Mouse (Mus musculus) midbrain, embryonic 13.5 days (tissue): ENCODE data around the gene Otp. TPM values are rescaled to one million over a fixed set of nuclear protein-coding genes. Genes with fewer than 3 reads are reported as not detected.

Source experiments
- ATAC-seq: fragments of 200-750 bp; cut with Nextera tagmentation; 2 replicates; pipeline ENCODE4 v1.8.0; 2017; ENCODE audit warnings: mild to moderate bottlenecking, moderate TSS enrichment, moderate library complexity
- H3K27ac ChIP-seq: fragments of 300-500 bp; sonication (generic); 2 replicates; pipeline ENCODE4 v1.5.1; 2015; ENCODE audit warnings: inconsistent platforms, mild to moderate bottlenecking, moderate library complexity
- H3K27me3 ChIP-seq: fragments of 300-500 bp; sonication (generic); 2 replicates; pipeline ENCODE4 v1.6.1; 2015; ENCODE audit warnings: mild to moderate bottlenecking, inconsistent platforms
- H3K36me3 ChIP-seq: fragments of 300-500 bp; sonication (generic); 2 replicates; pipeline ENCODE4 v1.6.1; 2015; ENCODE audit warnings: mild to moderate bottlenecking, inconsistent platforms
- H3K4me1 ChIP-seq: fragments of 300-500 bp; sonication (generic); replicated peaks from 2 replicates; pipeline ENCODE4 v1.6.1; 2015; ENCODE audit warnings: inconsistent platforms
- H3K4me2 ChIP-seq: fragments of 300-500 bp; sonication (generic); replicated peaks from 2 replicates; pipeline ENCODE4 v1.6.1; 2015; ENCODE audit warnings: moderate library complexity, mild to moderate bottlenecking, inconsistent platforms
- H3K4me3 ChIP-seq: fragments of 300-500 bp; sonication (generic); replicated peaks from 2 replicates; pipeline ENCODE4 v1.5.1; 2015; ENCODE audit warnings: mild to moderate bottlenecking, inconsistent platforms
- H3K9ac ChIP-seq: fragments of 300-500 bp; sonication (generic); replicated peaks from 2 replicates; pipeline ENCODE4 v1.6.1; 2015; ENCODE audit warnings: mild to moderate bottlenecking, inconsistent platforms
- H3K9me3 ChIP-seq: fragments of 300-500 bp; sonication (generic); 2 replicates; pipeline ENCODE4 v1.6.1; 2016; ENCODE audit warnings: mild to moderate bottlenecking, inconsistent platforms
- WGBS: fragments of 180-500 bp; shearing (Covaris S2); methylation state at CpG from one replicate; pipeline ENCODE4 v1.1.7; 2015; 5-methylcytosine and 5-hydroxymethylcytosine counted together
- polyA plus RNA-seq: library from polyadenylated mRNA; unstranded; fragments of >200 nt; fragmentation: Nextera tagmentation; extraction: Ambion mirVana; gene quantifications from 2 replicates; pipeline ENCODE4 v1.2.1, GENCODE M21; 2015

Gene Otp
- polyA plus RNA-seq, 1 experiment from 2014 or later, result 5.4 TPM

DNA sequence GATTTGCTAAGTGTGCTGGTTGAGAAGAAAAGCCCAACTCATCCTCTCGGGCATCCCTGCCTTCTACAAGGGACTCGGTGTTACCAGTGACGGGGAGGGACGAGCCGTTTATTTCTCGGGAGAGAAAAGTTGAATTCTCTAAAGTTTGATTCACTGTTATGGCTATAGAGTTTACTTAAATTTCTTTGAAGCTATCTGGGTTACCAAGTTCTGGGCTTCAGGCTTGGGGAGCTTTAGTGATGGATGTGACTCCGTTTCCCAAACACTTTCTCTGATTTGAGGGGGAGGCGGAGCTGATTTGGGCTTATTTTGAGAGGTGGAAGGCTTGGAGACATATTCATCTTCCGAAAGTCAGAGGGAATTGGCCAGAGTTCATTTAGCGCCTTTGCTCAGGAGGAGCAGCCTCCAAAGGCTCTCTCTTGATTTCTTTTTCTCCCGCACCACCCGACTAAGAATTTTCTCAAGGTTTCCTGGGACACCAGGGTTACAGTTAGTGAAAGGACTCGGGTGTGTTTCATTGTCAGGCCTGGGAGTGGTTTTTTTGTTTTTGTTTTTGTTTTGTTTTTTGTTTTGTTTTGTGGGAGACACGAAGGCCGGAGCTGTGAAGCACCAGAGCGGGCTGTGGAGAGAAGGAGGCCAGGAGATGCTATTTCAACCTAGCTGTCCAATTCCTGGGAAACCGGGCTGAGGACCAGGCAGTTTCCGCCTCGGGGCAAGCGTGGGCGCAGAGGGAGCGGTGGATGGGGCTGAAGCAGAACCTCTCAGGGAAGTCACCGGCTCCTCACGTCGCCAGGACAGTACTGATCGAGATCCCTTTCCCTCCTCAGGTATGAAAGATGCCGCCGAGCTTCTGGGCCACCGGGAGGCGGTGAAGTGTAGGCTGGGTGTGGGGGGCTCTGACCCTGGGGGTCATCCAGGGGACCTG lies 1.1 kb downstream of the Otp start:
- peak overlapping the region; percentile 23 for H3K4me3 ChIP-seq
- H3K4me1 ChIP-seq, result peaks cover 6% of the 10 kb centered on the region; the same call in 1 of the 2 replicates
- H3K36me3 ChIP-seq, result no peaks in the 10 kb centered on the region
- WGBS, result 1% methylated on average over 30 of the region's 30 CpGs
- H3K27ac ChIP-seq, result peak overlapping the region; percentile 39; the same call in 1 of the 2 replicates
- peaks cover 82% of the 10 kb centered on the region for H3K27me3 ChIP-seq
- 0 out of 2 replicates have a peak, but pooled peaks have one; percentile 28 for ATAC-seq
- H3K9me3 ChIP-seq, result no peaks in the 10 kb centered on the region
- H3K4me2 ChIP-seq, result no peak overlapping the region
- H3K9ac ChIP-seq, result no peak overlapping the region; the same call in 1 of the 2 replicates

DNA sequence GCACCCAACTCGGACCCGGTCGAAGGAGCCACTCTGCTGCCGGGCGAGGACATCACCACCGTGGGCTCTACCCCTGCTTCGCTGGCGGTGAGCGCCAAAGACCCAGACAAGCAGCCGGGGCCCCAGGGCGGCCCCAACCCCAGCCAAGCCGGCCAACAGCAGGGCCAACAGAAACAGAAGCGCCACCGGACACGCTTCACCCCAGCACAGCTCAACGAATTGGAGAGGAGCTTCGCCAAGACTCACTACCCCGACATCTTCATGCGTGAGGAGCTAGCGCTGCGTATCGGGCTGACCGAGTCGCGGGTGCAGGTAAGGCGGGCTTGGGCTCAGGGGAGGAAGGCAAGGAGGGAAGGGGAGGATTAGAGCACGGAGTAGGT lies 1.8 kb downstream of the Otp start:
- Histone ChIP-seq H3K4me1 (peaks cover 6% of the 10 kb centered on the region; the same call in 1 of the 2 replicates), H3K36me3 (no peaks in the 10 kb centered on the region), H3K4me3 (peak overlapping the region; percentile 23), H3K27ac (peak overlapping the region; percentile 39; the same call in 1 of the 2 replicates), H3K27me3 (peaks cover 82% of the 10 kb centered on the region), H3K9me3 (no peaks in the 10 kb centered on the region), H3K9ac (no peak overlapping the region), H3K4me2 (no peak overlapping the region)
- WGBS, result under 1% methylated on average over 27 of the region's 27 CpGs
- peak; percentile 40; the same call in 1 of the 2 replicates for ATAC-seq

DNA sequence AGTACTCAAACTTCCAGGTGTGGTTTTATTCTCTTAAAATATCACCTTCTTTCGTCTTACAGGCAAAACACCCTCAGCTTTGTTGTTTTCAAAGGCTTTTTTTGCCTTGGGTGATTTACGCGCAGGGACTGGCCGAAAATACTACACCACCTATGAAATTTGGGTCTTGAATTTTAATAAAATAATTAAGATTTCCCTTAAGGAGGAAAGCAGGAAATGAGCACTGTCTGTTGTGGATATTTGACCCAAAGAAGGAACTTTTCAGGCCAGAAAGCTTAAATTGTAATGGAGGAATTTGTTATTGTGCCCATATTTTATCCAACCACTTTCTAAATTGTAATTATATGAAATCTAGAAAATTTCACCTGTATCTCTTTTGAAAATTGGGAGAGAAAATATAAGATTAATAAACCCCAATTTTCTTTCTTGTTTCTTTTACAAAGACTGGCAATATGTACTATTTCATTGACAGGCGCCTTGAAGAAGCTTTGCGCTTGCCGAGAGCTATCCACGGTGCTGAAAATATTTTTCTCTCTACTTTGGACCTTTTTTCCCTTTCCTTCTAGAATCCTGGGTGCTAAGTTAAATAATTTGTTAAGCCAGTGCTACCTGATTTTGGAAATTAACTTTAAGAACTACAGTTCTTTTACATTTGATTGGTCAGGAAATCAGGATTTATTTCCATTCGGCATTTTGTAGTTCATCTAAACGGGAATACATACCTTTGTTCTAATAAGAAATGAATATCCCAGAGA lies 2.8 kb downstream of the Otp start:
- no peak overlapping the region for H3K4me2 ChIP-seq
- H3K36me3 ChIP-seq, result no peaks in the 10 kb centered on the region
- peaks cover 82% of the 10 kb centered on the region for H3K27me3 ChIP-seq
- H3K9ac ChIP-seq, result no peak overlapping the region
- no peak for ATAC-seq
- H3K4me3 ChIP-seq, result no peak overlapping the region; the same call in 1 of the 2 replicates
- 10% methylated on average over 10 of the region's 10 CpGs for WGBS
- peaks cover 13% of the 10 kb centered on the region for H3K4me1 ChIP-seq
- no peak overlapping the region for H3K27ac ChIP-seq
- no peaks in the 10 kb centered on the region for H3K9me3 ChIP-seq

DNA sequence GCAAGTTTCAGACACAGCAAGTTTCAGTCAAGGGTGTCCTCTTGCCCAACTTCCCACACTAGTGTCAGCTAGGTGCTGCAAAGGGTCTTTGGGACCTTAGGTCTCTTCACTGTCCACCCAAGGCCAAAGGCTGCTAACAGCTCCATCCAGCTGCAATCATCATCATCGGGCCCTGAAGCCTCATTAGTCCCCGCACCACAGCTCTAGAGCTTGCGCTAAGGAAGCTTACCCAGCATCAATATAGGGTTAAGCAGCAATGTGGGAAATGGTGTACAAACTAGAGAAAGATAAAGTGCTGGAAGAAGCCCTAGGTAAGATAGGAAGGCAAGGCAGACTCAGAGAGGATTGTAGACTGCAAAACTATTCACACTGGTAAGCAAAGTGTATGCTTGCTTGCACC lies 5.8 kb downstream of the Otp start:
- 1% methylated on average over 3 of the region's 3 CpGs for WGBS
- Histone ChIP-seq H3K9ac (no peak overlapping the region), H3K9me3 (no peaks in the 10 kb centered on the region), H3K27me3 (peaks cover 87% of the 10 kb centered on the region), H3K4me1 (peaks cover 22% of the 10 kb centered on the region), H3K4me2 (no peak overlapping the region), H3K36me3 (no peaks in the 10 kb centered on the region), H3K4me3 (peak overlapping the region; percentile 3; the same call in 1 of the 2 replicates), H3K27ac (no peak overlapping the region)
- no peak for ATAC-seq

DNA sequence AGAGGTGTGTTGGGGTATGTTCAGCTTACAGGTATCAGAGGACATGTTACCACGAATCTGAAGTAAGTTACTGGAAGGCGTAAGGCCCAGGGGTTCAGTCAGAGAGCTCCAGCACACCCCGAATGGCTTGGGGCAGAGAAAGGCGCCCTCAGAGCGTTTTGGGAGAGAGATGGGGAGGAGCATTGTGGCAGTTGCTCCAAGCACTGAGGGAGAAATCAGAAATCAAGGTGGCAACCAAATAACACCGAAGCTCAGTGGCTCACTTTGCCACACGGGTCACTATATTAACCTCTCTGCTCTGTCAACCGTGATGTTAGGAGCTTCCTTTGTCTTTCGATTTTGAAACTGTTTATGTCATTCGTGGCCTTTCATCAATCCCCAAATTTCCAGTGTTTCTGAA lies 6.8 kb downstream of the Otp start:
- Histone ChIP-seq H3K9me3 (no peaks in the 10 kb centered on the region), H3K4me2 (peak overlapping the region; percentile 64; the same call in 1 of the 2 replicates), H3K4me1 (peaks cover 22% of the 10 kb centered on the region), H3K4me3 (peak overlapping the region; percentile 39; the same call in 1 of the 2 replicates), H3K36me3 (no peaks in the 10 kb centered on the region), H3K9ac (no peak overlapping the region), H3K27ac (no peak overlapping the region), H3K27me3 (peaks cover 87% of the 10 kb centered on the region)
- 2% methylated on average over 10 of the region's 10 CpGs for WGBS
- ATAC-seq, result no peak

DNA sequence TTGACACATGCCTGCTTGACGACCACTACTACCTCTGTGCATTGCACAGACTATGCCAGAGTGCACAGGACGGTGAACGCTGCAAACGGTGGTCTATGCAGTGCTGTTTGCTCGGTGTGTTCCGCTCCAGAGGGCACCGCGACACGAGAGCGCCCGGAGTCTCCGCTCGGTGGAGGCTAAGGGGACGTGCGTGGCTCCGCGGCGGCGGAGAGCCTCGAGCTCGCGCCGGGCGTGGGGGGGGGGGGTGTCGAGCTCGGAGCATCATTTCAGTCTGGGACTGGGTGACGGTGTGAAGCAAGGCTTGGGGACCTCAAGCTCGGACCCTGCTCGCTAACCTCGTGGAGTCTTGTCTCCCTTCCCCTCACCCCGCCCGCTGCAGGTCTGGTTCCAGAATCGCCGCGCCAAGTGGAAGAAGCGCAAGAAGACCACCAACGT lies 7.3 kb downstream of the Otp start:
- Histone ChIP-seq H3K9me3 (no peaks in the 10 kb centered on the region), H3K36me3 (no peaks in the 10 kb centered on the region), H3K27ac (0 out of 2 replicates have a peak overlapping the region, but pooled peaks have one; percentile 26), H3K9ac (peak overlapping the region; percentile 41; the same call in 1 of the 2 replicates), H3K4me1 (peaks cover 22% of the 10 kb centered on the region), H3K4me3 (peak overlapping the region; percentile 39), H3K27me3 (peaks cover 87% of the 10 kb centered on the region), H3K4me2 (peak overlapping the region; percentile 64)
- WGBS, result under 1% methylated on average over 36 of the region's 37 CpGs
- ATAC-seq, result peak; percentile 64

DNA sequence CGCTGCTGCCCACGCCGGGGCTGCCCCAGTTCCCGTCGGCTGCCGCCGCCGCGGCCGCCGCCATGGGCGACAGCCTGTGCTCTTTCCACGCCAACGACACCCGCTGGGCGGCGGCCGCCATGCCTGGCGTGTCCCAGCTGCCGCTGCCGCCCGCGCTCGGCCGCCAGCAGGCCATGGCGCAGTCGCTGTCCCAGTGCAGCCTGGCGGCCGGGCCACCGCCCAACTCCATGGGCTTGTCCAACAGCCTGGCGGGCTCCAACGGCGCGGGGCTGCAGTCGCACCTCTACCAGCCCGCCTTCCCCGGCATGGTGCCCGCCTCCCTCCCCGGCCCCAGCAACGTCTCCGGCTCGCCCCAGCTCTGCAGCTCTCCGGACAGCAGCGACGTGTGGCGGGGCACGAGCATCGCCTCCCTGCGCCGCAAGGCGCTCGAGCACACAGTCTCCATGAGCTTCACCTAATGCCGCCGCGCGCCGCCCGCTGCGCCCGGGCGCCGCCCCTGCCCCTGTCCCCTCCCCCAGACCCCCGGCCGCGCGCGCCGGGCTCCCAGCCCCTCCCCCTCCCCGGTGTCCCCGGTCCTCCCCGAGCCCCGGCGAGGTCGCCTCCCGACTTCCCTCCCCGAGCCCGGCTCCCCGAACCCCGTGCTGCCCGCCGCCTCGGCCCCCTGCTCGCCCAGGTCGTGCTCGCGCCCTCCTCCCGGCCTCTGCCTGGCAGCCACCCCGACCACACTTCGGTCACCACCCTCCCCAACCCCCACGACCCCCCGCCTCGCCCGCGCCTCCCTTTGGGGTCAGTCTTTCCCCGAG lies 8.0 kb downstream of the Otp start:
- H3K4me3 ChIP-seq, result peak overlapping the region; percentile 39
- under 1% methylated on average over 75 of the region's 95 CpGs for WGBS
- H3K36me3 ChIP-seq, result no peaks in the 10 kb centered on the region
- peak overlapping the region; percentile 41; the same call in 1 of the 2 replicates for H3K9ac ChIP-seq
- ATAC-seq, result peak; percentile 76
- peaks cover 22% of the 10 kb centered on the region for H3K4me1 ChIP-seq
- H3K9me3 ChIP-seq, result no peaks in the 10 kb centered on the region
- peak overlapping the region; percentile 64 for H3K4me2 ChIP-seq
- peak overlapping the region; percentile 26; the same call in 1 of the 2 replicates for H3K27ac ChIP-seq
- peaks cover 87% of the 10 kb centered on the region for H3K27me3 ChIP-seq

DNA sequence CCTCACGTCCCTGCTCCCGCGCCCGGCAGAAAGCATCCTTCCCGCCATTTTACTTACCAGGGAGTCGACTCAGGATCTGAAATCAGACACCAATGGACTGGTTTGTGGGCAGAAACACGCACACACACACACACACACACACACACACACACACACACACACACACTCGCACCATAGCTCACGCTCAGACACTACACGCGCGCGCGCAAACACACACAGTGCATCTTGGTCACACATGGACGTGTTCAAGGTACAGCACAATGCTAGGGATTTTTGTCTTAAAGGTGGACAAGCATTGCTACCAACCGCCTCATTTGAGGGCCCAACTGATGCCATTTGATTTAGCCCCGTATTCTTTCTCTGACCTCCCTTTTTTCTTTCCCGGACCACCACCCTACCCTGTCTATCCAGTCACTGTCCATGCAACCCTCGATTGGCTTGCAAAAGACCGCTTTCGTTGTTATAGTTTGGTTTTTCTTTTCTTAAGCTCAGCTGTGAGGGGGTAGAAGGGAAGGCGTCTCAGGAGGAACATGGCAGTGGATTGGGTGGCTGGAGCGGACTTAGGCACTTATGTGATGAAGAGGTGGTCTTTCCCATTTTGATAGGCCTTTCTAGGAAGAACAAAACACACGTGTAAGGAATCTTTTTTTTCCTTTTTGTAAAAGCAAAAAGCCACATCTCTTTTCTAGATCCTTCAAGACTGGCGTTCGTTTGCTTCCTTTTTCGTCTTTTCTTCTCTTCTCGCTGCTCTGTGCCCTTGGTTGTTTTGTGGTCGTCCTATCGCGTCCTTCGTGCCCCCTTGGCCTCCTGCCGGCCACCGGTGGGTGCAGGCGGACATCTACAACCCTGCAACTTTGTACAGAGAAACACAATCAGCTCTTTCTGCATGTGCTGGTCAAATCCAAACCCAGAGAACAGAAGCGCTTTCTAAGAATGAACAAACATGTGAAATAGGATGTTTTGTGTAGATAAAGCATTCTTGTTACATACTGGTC lies 8.9 kb downstream of the Otp start:
- H3K36me3 ChIP-seq, result no peaks in the 10 kb centered on the region
- H3K27ac ChIP-seq, result no peak overlapping the region; the same call in 1 of the 2 replicates
- H3K9me3 ChIP-seq, result no peaks in the 10 kb centered on the region
- H3K9ac ChIP-seq, result 0 out of 2 replicates have a peak overlapping the region, but pooled peaks have one; percentile 41
- peaks cover 93% of the 10 kb centered on the region for H3K27me3 ChIP-seq
- WGBS, result under 1% methylated on average over 36 of the region's 36 CpGs
- H3K4me3 ChIP-seq, result peak overlapping the region; percentile 39
- ATAC-seq, result peak; percentile 12; the same call in 1 of the 2 replicates
- H3K4me1 ChIP-seq, result peaks cover 22% of the 10 kb centered on the region
- peak overlapping the region; percentile 64 for H3K4me2 ChIP-seq

DNA sequence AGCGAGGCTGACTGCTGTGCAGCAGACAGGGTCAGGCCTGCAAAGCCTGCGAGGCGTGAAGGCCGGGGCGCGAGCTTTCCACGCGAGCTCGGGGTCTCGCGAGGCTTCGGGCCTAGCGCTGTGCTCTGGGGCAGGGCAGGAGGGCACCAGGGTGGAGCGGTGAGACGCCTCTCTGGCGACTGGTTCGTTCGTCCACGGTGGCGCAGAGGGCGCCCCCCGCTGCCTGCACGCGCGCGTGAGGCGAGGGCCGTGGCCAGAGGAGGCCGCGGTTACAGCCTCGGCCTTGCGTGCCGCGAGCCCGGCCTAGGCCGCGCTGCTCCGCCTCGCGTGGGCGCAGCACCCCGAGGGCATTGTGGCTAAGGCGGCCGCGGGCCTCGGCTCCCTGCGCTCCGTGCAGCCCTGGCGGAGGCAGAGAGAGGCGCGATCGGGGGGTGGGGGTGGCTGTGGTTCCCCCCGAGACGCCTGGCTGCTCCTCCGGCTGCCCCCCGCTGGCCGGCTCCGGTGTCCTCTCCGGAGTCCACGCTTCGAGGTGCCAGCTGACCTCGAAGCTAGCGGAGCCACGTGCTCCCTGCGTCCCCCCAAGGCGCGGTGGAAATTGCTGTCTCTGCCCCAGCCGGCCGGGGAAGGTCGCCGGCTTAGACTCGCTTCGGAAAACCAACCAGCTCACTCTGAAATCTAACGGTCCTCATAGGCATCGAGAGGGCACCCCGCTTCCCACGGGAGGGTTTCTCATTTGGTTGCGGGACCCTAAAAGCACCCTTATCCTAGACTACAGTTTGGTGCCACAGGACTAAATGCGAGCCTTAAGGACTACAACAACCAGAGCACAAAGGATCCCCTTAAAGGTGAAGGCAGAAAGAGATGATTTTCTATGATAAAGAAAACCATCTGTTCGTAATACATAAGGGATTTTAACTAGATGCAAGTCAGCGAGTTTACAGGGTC lies 10.2 kb downstream of the Otp start:
- no peaks in the 10 kb centered on the region for H3K9me3 ChIP-seq
- H3K27me3 ChIP-seq, result peaks cover 96% of the 10 kb centered on the region
- no peaks in the 10 kb centered on the region for H3K36me3 ChIP-seq
- peak overlapping the region; percentile 31 for H3K4me2 ChIP-seq
- 0 out of 2 replicates have a peak overlapping the region, but pooled peaks have one; percentile 15 for H3K9ac ChIP-seq
- peak overlapping the region; percentile 37; the same call in 1 of the 2 replicates for H3K27ac ChIP-seq
- ATAC-seq, result peak; percentile 38
- 1% methylated on average over 70 of the region's 81 CpGs for WGBS
- peaks cover 22% of the 10 kb centered on the region for H3K4me1 ChIP-seq
- peak overlapping the region; percentile 4 for H3K4me3 ChIP-seq
